Comparison of ENCODE assay signal across 24 mouse cellular contexts in genomic region chr12:108738745-108739144, GRCm38 (mm10). TPM values are rescaled to one million over a fixed set of nuclear protein-coding genes. Genes with fewer than 3 reads are reported as not detected.
DNase-seq lines count a peak whose midpoint lies in the region; TF ChIP-seq lines count a peak whose summit lies in the region.
"Had no signal": no experiment of that assay in that cellular context is flagged by ENCODE, and none has a peak within 500 bp of the region (broad histone marks: within the 10 kb centered on the region; RNA-seq: fewer than 3 reads in every experiment).

No protein-coding gene starts in this region.

- no peaks in the 10 kb centered on the region for H3K4me1 ChIP-seq in ES-Bruce4 (ENCODE audit: control insufficient read depth, insufficient read depth, low read length)
- H3K4me1 ChIP-seq: heart, embryonic 13.5 days; hindbrain, embryonic 12.5 days; hindbrain, embryonic 15.5 days had no signal

- no peaks in the 10 kb centered on the region for H3K27me3 ChIP-seq in ES-Bruce4 (ENCODE audit: control insufficient read depth, insufficient read depth, low read length, poor library complexity, severe bottlenecking)
- H3K27me3 ChIP-seq: heart, embryonic 13.5 days; hindbrain, embryonic 12.5 days; hindbrain, embryonic 15.5 days had no signal

- H3K27ac ChIP-seq in ES-Bruce4 (ENCODE audit: insufficient read depth, low read length): no peak overlapping the region
- H3K27ac ChIP-seq: heart, embryonic 13.5 days; hindbrain, embryonic 12.5 days; hindbrain, embryonic 15.5 days had no signal

- H3K9me3 ChIP-seq in ES-Bruce4 (replicated peaks; ENCODE audit: control insufficient read depth, insufficient read depth, low read length, poor library complexity, severe bottlenecking): no peaks in the 10 kb centered on the region
- H3K9me3 ChIP-seq: heart, embryonic 13.5 days; hindbrain, embryonic 12.5 days; hindbrain, embryonic 15.5 days had no signal

- DNase-seq in heart, adult 11 months: peak; percentile 44
- DNase-seq in heart, postnatal 4 days: no peak
- peak; percentile 41 for DNase-seq in R1 (ENCODE audit: low read depth, low spot score)
- no peak for DNase-seq in lung, postnatal 4 days
- no peak for DNase-seq in frontal cortex, adult 2 months (ENCODE audit: extremely low spot score in 1 of 2, low spot score in 1 of 2)
- DNase-seq: adrenal gland, adult 2 months; adrenal gland, postnatal 14 days; B cell, adult 2 months; cerebellum, adult 11 months; cerebellum, adult 2 months; cerebellum, postnatal 10 days; cerebellum, postnatal 36 days; embryo, embryonic 11 days; gastrocnemius, postnatal 10 days; gastrocnemius, postnatal 36 days; heart, postnatal 14 days; kidney, adult 18-20 months; kidney, adult 9 months had no signal

- no peak overlapping the region for H3K4me3 ChIP-seq in ES-Bruce4 (ENCODE audit: low read depth, low read length)
- H3K4me3 ChIP-seq: heart, embryonic 13.5 days; hindbrain, embryonic 12.5 days; hindbrain, embryonic 15.5 days had no signal

- H3K9ac ChIP-seq in ES-Bruce4 (ENCODE audit: low read depth, poor library complexity, severe bottlenecking): no peak overlapping the region
- H3K9ac ChIP-seq: heart, embryonic 13.5 days; hindbrain, embryonic 12.5 days; hindbrain, embryonic 15.5 days had no signal

- TF ChIP-seq CTCF in ES-Bruce4 (IDR thresholded peaks at IDR 0.05; ENCODE audit: low read depth, low read length): no peak

- TF ChIP-seq EP300 in ES-Bruce4 (IDR thresholded peaks at IDR 0.05; ENCODE audit: insufficient read depth, low read depth, low read length): 0 out of 2 replicates have a peak, but pooled peaks have one; percentile 46

- H3K36me3 ChIP-seq in ES-Bruce4 (ENCODE audit: control insufficient read depth, insufficient read depth, low read length, poor library complexity, severe bottlenecking): no peaks in the 10 kb centered on the region
- H3K36me3 ChIP-seq: heart, embryonic 13.5 days; hindbrain, embryonic 12.5 days; hindbrain, embryonic 15.5 days had no signal

- no peak for TF ChIP-seq POLR2A in ES-Bruce4 (IDR thresholded peaks at IDR 0.05; ENCODE audit: insufficient read depth, low read length)

RNA-seq across cellular contexts. Expression of gene Degs2, which starts 36.6 kb away (rescaled TPM):
- not detected for total RNA-seq in heart, postnatal 4 days (2021)
- polyA plus RNA-seq in ES-Bruce4 (2011; ENCODE audit: insufficient read depth, insufficient read length, low read depth, missing spikeins): not detected in 2 replicates
- 8.4 and 9.4 TPM in 2 replicates for polyA plus RNA-seq in frontal cortex, adult 2 months (2012; rRNA removed)
- total RNA-seq: adrenal gland, postnatal 14 days; CH12.LX; hematopoietic stem cell, adult 5-6 weeks had no signal

RNA-seq across cellular contexts. Expression of gene Yy1, which starts 54.0 kb away (rescaled TPM):
- 10 to 100 TPM; 39.6 to 40.5 TPM for total RNA-seq in heart, postnatal 4 days (2021)
- polyA plus RNA-seq in ES-Bruce4 (2011; ENCODE audit: insufficient read depth, insufficient read length, low read depth, missing spikeins): 121 and 124 TPM in 2 replicates
- polyA plus RNA-seq in frontal cortex, adult 2 months (2012; rRNA removed): 25.0 and 25.2 TPM in 2 replicates

Comparison
In these comparisons a context has a peak if more than half of its experiments do, and no peak if none do; other contexts are left out.
1. DNase-seq: peak in heart, adult 11 months (single experiment) and R1 (single experiment); none in heart, postnatal 4 days (single experiment), lung, postnatal 4 days (0 of 2) and frontal cortex, adult 2 months (0 of 2).